Mouse (Mus musculus) heart, postnatal 36 days (tissue): ENCODE measurements around the gene Fli1. TPM values are rescaled to one million over a fixed set of nuclear protein-coding genes. Genes with fewer than 3 reads are reported as not detected.

Experiments used
- DNase-seq, 2 experiments: peaks; one replicate each; pipeline ENCODE4 v3.0.0; 2021 to 2022
- intact Hi-C: fragments of 180-260 bp; cut with DNase I; formaldehyde crosslinking; loops from one replicate; pipeline ENCODE4 v1.15.1; 2025
- total RNA-seq, 2 experiments: library from RNA; stranded (reverse); gene quantifications; 2 replicates each; pipeline ENCODE4 v1.2.3; 2021

Gene Fli1
- total RNA-seq, 2 experiments from 2014 or later = 28.2 to 28.8 TPM

DNA sequence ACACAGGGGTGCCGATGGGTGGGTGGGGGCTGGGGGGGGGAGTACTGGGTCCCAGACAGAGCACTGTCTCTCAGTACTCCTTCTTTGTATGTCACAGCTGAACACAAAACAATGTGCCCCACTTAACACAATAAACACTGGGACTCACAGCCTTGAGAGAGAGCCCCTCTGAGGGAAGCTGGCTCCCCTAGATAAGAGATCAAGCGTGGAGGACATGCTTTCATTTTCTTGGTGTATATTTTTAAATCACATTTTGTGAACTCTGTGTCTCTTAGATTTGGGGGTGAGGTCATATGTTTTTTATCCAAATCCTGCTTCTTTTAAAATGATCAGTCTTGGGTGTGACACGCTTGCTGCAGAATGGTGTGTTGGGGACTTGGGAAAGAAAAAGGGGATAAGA is 12.6 kb upstream of the Fli1 start:
- intact Hi-C loops = no loop called here

DNA sequence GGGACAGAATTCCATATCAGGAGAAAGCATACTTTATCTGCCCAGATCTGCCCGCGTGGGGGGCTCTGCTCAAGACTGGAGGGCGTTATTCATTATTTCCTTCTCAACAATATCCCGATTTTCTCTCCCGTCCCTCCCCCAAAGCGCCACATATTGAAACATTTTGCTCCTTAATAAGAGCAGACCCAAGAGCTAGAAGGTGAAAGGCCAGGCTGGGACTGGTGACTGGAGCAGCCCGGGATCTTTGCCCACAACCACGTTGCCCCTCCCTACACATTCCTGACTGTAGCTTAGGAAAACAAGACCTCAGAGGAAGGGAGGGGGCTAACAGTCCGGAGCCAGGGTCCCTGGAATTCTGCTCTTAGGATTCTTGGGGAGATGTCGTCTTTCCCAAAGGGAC is 7.9 kb upstream of the Fli1 start:
- intact Hi-C loops = no loop called here
- no peak for DNase-seq

More for the DNA sequence above, 12.6 kb upstream of the Fli1 start:
- no peak for DNase-seq

DNA sequence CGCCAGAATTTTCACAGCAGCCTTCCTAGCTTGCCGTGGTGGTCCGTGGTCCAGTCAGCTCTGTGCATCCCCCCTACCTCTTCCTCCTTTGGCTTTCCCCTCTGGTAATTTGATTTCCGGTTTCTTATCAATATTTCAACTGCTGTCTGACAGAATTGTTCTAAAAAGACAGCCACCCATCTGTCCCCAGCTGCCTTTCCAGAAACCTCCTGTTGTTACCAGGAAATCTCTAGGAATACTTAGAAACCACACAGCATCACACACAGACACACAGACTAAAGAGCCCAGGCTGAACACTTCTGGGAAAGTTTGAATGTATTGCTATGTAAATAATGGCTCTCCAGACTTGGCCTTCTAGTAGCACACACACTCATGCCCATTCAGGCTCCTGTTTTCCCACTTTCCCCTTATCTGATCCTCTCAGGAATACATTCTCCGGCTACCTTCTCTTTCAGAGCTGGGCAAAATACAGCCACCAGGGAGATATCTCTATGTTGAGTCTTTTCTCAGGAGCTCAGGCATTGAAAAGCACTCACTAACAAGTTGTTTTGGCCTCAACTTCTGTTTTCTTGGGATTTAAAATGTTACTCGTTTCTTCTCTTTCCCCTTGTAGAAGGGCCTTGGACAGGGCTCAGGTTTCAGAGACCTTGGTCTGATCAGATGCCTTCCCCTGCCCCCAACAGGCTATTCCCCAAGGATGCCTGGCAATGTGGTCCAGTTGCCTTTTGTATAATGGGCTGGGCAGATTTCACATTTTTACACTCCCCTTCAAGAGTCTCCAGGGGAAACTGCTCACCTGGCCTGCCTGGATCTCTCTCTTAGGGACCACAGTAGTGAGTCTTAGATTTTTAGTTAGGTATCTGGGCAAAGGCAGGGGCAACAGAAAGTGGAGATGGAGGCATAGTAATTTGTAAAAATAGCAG is 7.1 kb upstream of the Fli1 start:
- DNase-seq = no peak
- intact Hi-C loops = no loop called here

DNA sequence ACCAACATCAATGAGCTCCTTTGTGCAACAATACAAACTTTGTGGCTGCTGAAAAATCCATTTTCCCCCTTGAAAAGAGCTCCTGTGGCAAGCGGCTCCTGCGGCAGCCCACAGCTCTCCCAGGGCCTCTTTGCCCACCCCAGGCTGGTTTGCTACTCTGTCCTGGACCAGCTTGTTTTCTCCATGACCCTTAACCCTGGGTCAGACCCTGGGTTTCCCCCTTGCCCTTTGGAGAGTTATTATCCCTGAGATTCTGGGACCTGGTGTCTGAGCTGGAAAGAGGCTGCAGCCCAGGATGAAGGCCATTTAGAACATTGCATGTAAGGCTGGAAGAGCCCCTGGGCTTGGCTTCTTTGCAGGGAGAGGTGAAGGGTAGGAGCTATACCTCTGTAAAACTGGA is 4.1 kb upstream of the Fli1 start:
- no peak for DNase-seq
- intact Hi-C loops = no loop called here

DNA sequence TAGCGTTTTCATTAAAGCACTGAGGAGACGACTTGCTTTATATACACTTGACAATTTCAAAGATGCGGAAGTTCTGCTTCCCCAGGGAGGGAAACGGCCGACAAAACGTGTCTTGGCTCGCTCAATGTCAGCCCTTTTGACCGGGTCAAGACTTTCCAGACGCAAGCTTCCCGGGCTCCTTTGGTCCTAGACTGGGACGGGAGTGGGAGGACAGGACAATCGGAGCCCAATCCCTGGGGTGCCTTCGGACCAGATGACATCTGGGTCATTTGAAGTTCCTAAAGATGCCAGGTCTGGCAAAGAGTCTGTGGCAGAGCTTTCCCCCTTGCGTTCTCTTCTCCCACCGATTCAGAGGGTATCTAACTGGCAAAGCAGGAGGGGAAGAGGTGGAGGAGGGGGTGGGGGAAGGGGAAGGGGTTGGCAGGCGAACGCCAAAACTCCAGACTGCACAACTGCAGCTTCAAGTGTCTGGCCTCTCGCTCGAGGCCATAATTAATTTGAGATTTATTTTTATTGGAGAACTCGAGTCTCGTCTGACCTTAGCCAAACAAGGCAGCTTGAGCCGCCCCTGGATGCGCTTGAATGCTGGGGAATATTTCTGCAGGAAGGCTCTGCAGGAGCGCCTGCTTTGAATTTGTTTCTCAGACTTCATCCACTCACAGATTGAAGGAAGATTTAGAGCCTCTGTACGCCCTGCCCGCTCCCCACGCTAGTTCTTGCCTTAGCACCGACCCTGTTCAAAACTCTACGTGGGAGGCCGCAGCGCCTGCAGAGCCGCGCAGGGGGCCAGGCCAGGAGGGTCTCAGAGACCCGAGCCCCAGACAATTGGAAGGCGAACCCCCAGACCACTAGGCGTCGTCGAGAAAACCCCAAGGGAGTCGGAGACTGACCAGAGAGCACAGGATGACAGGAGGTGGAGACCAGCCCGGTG is 2.3 kb upstream of the Fli1 start:
- intact Hi-C loops = no loop called here
- DNase-seq = peak in 1 of 2 experiments; percentile 53

DNA sequence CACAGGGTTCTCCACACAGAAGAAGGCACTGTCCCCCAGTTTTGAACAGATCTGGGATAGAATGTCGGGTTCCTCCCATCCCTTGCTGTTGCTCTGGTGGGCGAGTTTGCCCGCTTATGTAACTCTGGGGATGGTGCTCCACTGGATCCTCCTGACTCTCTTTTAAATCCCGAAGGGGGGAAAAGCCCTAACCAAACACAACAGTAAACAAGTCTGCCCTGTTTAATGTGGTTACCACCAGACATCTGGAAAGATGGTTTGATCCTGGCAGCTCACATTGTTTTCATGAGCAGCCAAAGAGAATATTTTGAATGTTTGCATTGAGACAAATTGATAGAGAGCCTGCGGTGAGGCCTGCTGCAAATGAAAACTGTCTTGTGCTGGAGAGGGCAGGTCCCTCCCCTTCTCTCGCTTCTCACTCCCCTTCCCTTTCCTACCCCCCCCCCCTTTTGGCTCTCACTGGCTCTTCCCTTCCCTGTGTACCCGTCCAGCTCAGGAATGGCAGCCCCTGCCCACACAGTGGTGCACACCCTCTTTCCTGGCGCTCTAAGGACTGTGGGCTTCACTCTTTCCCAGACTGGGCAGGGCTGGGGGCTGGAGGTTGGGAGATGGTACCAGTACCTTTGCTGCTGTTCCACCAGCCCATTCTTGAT is 1.4 kb upstream of the Fli1 start:
- DNase-seq = no peak
- intact Hi-C loops = no loop called here

DNA sequence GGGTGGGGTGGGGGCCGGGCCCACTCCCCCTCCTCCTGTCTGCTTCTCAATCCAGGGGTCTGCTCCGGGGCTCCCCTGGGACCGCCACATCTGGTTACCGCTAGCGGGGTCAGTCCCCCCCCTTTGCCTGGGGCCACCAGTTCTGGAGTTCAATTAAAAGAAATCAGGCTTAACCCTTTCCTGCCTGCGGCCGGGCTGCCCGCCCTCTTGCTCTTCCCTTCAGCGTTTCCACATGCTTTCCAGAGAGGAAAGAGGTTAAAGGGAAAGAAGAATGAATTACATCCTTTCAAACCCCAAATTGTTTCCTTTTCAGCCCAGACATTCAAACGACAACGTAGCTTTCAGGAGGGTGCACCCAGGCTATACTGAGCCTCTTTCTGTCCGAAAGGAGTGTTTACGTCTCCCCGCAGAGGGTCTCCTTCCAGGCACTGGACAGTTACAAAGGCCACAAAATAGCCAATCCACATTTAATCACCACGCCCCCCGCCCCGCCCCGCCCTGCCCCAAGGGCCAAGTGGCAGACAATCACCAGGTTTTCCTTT is 450 bp upstream of the Fli1 start:
- no peak for DNase-seq
- intact Hi-C loops = no loop called here

DNA sequence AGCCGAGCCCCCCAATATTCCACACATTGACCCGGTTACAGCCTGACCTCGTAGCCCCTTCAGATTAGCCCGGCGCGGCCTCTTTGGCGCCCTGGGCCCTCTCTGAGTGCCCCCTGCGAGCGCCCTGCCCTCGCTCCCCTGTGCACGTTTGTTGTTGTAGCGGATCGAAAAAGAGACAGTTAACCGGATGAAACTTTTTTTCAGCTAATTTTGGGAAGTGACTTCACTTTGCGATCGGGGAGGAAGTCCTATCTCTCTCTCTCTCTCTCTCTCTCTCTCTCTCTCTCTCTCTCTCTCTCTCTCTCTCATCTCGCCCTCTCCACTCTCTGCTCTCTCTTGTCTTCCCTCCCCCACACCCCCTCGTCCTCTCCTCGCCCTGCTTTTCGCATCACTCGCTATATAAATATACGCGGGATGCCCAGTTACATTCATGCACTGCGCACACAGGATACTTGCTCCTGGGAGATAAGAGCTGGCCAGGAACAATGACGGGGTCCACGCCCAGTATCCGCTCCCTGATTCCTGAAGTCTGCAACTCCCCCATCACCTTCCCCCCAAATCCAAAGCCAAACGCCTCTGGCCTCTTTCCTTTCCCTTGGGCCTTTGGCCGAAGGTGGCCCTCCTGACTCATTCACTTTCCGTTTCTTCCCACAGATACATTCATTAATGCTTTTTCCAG is 1.3 kb downstream of the Fli1 start:
- intact Hi-C loops = loop anchor here (1.0 to 2.0 kb wide), 3 partner anchors 15 to 35 kb away; no protein-coding TSS in a partner anchor
- peak; percentile 59 to 72 for DNase-seq

DNA sequence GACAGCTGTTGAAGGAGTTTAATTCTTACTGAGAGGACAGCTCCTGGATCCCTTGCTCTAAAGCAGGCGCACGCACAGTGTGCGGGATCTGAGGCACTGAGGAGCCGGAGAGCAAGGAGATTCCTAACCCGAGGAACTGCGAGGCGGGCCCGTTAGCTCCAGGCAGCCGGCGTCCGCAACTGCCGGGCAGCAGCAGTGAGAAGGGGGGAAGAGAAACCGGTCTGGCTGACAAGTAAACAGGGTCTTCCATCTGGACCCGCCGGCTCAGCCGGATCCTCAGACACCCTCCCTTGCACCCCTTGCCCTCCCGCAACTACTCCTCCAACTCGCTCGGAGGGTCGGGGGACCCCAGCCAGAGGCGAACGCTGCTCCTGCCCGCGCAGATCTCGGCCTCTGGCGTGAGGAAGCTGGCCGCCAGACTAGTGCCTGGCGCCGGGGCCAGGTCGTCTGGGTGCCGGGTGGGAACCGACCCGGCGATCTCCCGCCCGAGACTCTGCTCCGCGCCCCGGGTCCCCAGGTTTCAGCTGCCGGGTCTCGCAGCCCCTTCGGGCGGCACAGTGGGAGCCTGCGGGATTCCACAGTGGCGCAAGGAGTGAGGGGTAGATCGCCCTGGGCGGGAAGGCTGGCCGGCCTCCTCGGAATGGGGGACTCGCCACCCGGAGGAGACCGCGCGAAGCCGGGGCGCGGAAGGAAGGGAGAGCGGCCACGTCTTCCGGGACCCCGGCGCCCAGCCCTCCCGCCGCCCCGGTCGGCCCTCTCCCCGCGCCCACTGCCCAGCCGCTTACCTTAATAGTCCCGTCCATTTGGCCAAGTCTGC is 2.0 kb downstream of the Fli1 start:
- intact Hi-C loops = loop anchor here (1.0 to 2.0 kb wide), 3 partner anchors 14 to 34 kb away; no protein-coding TSS in a partner anchor
- peak; percentile 62 to 82 for DNase-seq

DNA sequence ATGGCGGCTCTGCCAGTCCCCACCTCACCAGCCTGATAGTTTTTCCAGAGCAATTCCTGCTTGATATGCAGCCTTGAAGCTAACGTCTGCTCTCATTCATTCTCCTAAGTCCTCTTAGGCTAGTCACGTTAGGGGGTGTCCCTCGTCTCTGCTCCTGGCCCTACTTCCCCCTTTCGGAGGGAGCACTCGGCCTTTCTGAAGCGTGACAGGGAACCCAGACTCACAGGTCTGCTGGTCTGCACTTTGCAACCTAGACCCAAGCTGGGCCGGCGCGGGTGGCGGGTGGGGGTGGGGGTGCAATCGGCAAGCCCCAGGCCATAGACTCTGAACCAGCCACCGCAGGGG is 2.6 kb downstream of the Fli1 start:
- intact Hi-C loops = loop anchor here (2.0 kb wide), 2 partner anchors 13 to 21 kb away; no protein-coding TSS in a partner anchor
- DNase-seq = peak in 1 of 2 experiments; percentile 46

DNA sequence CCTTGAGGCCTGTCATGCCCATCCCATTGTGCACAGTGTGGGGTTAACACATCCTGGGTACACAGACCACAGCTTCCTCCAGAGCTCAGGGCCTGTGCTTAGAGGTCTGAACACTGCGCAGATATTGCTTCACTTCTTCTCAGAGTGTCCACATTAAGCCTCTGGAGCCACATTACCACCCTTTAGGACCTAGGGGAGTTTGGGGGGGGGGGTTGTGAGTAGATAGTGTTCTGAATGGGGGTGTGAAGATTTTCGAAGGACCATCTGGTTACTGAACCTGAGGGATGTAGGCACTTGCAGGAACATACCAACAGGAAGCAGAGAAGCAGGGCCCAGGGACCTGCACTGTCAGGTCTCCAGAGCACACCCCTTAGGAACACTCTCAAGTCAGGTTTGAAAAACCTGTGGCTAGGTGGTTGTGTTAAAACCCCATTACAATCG is 3.3 kb downstream of the Fli1 start:
- intact Hi-C loops = no loop called here
- no peak for DNase-seq

DNA sequence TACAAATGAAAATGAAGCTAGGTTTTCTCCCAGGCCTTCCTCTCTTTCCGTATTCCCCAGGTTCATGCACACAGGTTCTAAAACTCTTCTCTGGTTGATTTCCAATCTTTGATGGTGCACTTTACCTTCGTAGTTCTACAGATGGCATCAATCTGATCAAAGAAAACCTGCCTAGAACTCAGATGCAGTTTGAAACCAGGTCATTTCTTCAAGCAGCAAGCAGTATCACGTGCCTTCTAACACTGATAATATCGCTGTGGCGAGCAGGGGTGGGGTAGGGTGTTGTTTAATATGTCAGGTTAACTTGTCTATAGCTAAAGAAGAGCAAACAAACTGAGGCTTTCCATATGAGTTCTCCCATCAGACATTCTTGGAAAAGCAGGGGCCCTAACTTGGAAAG is 4.5 kb downstream of the Fli1 start:
- intact Hi-C loops = no loop called here
- DNase-seq = no peak

DNA sequence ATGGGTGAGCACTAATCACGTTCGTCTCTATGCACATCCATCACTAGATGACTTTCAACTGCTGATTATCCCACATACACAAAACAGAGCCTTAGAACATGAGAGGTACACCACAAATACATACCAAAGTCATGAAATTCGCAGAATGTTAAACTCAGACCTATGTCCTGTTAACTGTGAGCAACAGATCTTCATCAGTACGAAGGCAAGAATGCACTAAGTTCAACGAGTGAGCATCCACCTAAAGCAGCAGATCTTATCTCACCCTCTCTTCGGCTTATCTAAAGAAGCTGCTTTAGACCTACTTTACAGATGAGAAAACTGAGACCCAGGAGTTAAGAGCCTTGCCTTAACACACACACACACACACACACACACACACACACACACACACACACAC is 5.0 kb downstream of the Fli1 start:
- DNase-seq = peak in 1 of 2 experiments; percentile 0
- intact Hi-C loops = no loop called here

DNA sequence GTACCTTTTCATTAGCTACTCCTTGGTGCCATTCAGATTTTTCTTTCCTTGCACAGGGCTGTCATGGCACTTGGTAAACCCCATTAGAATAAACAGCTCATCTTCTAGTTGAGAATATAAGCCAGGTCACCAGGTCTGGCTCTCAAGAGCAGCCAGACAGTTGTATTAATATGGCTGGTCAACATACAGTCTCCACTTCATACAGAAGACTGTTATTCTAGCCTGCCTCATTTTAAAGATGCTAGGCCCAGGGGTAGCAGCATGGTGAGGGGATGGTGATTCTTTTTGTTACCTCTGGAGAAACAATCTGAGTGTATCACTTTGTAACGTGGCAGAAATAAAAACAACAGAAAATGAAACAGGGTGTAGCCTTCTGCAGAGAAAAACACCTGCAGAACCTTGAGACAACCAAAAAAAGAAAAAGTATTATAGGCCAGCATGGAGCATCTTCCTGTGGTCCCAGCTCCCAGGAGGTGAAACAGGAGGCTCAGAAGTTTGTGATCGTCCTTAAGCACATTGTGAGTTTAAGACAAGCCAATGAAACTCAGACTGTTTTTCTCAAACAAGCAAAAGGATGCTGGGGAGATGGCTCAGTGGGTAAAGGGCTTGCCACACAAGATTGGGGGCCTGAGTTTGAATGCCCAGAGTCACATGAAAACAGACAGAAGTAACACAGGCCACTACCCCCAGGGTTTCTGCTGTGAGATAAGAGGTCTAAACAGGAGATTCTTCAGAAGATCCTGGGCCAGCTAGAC is 7.3 kb downstream of the Fli1 start:
- intact Hi-C loops = no loop called here
- DNase-seq = peak in 1 of 2 experiments; percentile 1

DNA sequence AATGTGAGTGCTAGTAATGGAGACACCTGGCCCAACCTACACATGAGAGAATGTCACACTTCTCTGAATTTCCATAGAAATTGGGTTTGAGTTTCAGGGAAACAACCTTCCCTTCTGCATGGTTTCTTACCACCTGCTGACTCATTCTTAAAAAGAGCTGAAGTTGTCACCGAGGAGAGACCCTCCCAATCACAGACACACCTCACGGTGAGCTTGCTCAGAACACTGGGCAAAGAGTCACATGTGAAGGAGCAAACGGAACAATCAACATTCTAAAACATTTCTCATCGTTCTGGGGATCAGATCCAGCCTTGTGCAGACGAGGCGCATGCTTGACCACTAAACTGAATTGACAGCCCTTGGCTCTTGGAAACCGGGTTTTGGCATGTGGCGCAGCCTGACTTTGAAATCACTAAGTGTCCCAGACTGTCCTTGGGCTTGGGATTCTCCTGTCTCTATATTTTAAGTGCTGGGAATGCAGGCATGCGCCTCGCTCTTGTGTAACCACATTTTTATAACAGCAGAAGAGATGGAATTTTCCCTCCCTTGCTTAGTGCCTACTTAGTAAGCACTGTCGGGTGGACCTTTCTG is 8.5 kb downstream of the Fli1 start:
- intact Hi-C loops = no loop called here
- peak in 1 of 2 experiments; percentile 16 for DNase-seq

DNA sequence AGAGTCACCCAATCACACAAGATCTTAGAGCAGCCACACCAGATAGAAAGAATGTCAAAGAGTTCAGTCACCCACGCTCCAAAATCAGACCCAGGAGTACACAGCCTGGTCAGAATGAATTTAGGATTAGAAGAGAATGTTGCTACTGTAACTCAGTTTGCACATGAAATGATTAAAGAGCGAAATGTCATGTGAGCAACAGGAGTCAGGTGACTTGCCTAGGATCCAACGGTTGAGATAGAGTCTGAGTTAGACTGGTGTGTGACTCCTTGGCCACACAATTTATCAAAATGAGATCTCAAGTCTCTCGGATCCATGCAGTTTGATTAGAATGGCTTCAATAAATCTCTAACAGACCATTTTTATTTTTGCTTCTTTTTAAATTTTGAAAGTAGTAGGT is 11.1 kb downstream of the Fli1 start:
- intact Hi-C loops = no loop called here
- DNase-seq = no peak

DNA sequence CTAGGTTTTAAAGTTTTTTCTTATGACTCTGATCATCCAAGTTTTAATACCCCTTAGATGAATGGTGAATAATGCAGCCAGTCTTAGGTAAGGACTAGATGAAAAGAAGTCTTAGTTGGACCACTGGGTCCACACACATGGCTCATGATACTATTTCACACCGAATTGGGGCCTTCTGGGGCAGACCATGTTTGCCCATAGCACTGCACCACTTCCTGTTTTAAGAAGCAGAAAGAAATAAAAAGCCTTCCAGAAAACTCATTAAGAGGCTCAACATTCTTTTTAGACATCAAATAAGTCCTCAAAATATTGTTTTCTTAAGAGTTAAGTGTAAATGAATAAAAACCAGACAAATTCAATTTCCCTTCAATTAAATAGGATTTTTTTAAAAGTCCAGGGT is 11.7 kb downstream of the Fli1 start:
- no peak for DNase-seq
- intact Hi-C loops = no loop called here

DNA sequence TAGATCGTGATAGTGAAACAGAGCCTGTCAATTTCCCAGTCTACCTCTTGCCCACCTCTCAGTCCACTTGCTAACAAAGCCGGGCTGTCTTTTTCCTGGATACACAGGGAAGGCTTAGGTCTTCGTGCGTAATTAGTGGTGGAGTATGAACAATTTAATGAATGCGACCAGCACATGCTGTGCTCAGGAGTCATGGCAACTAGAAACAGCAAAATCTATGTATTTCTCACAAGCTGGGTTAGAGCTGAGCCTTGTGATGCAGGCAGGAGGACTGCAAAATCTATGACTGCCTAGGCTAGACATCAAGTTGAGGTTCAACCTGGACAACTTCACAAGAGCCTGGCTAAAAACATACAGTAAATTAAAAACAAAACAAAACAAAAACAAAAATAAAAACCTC is 12.5 kb downstream of the Fli1 start:
- intact Hi-C loops = no loop called here
- DNase-seq = no peak
